Mouse (Mus musculus) liver, adult 2 months (tissue): Measurements from ENCODE around the gene Pdik1l. TPM values are rescaled to one million over a fixed set of nuclear protein-coding genes. Genes with fewer than 3 reads are reported as not detected.

Experiments
- DNase-seq: peaks from one replicate; pipeline ENCODE4 v3.0.0-alpha.2; 2011; ENCODE audit warnings: low read depth, low spot score; ENCODE audit errors: extremely low read depth
- H3K27ac ChIP-seq: fragments of 200-500 bp; replicated peaks from 2 replicates; pipeline ENCODE4 v1.5.1; 2012; ENCODE audit warnings: low read depth, mild to moderate bottlenecking, control low read depth, inconsistent platforms, low read length; ENCODE audit not compliant: insufficient read depth
- H3K27me3 ChIP-seq: fragments of 200-500 bp; 2 replicates; pipeline ENCODE4 v1.6.1; 2012; ENCODE audit warnings: mild to moderate bottlenecking, moderate library complexity, low read length, inconsistent platforms; ENCODE audit not compliant: control insufficient read depth, insufficient read depth
- H3K36me3 ChIP-seq: fragments of 200-500 bp; 2 replicates; pipeline ENCODE4 v1.6.1; 2012; ENCODE audit warnings: low read length, inconsistent platforms; ENCODE audit not compliant: control insufficient read depth, insufficient read depth
- H3K4me1 ChIP-seq: fragments of 200-500 bp; 2 replicates; pipeline ENCODE4 v1.6.1; 2011; ENCODE audit warnings: low read length; ENCODE audit not compliant: control insufficient read depth, insufficient read depth
- H3K4me3 ChIP-seq: fragments of 200-500 bp; 2 replicates; pipeline ENCODE4 v1.5.1; 2011; ENCODE audit warnings: low read depth, mild to moderate bottlenecking, control low read depth, low read length, moderate library complexity; ENCODE audit not compliant: insufficient read depth
- H3K79me2 ChIP-seq: fragments of 200-500 bp; 2 replicates; pipeline ENCODE4 v1.6.1; 2012; ENCODE audit warnings: inconsistent platforms, mild to moderate bottlenecking, low read length, moderate library complexity; ENCODE audit not compliant: control insufficient read depth, insufficient read depth
- H3K9ac ChIP-seq: fragments of 200-500 bp; 2 replicates; pipeline ENCODE4 v1.6.1; 2012; ENCODE audit warnings: low read depth, mild to moderate bottlenecking, control low read depth, inconsistent platforms, low read length
- CTCF ChIP-seq: fragments of 200-500 bp; IDR thresholded peaks from 2 replicates; pipeline ENCODE4 v1.5.1; 2011; ENCODE audit warnings: low read depth, low read length, control low read depth
- POLR2A ChIP-seq: fragments of 200-500 bp; IDR thresholded peaks from 2 replicates; pipeline ENCODE4 v1.6.1; 2011; ENCODE audit warnings: low read length, control low read depth; ENCODE audit not compliant: insufficient read depth; ENCODE audit errors: extremely low read depth
- WGBS: fragments of 180-500 bp; shearing (Covaris S2); methylation state at CpG from one replicate; pipeline ENCODE4 v1.1.7; 2018; 5-methylcytosine and 5-hydroxymethylcytosine counted together
- polyA plus RNA-seq: library from polyadenylated mRNA; depleted of rRNA; stranded (reverse); fragments of >200 nt; gene quantifications from 2 replicates; pipeline ENCODE4 v1.2.3, GENCODE M21; 2012
- total RNA-seq: library from RNA; depleted of rRNA; stranded (reverse); fragments of >200 nt; gene quantifications from 2 replicates; pipeline ENCODE4 v1.2.3, GENCODE M21; 2014

Pdik1l gene
- total and polyA plus RNA-seq, 2 experiments: 2.7 to 7.8 TPM

GRCm38 (mm10) chr4:134321524-134321923 lies 33.8 kb upstream of the Pdik1l start:
- H3K9ac ChIP-seq: no peak overlapping the region
- no peak overlapping the region for H3K27ac ChIP-seq
- no peaks in the 10 kb centered on the region for H3K36me3 ChIP-seq
- TF ChIP-seq POLR2A: no peak
- no peak for TF ChIP-seq CTCF
- no peaks in the 10 kb centered on the region for H3K79me2 ChIP-seq
- no peak for DNase-seq
- H3K4me1 ChIP-seq: no peaks in the 10 kb centered on the region
- H3K4me3 ChIP-seq: no peak overlapping the region
- 64% methylated on average over 3 of the region's 3 CpGs for WGBS
- H3K27me3 ChIP-seq: no peaks in the 10 kb centered on the region

GRCm38 (mm10) chr4:134319674-134320073 lies 32.0 kb upstream of the Pdik1l start:
- WGBS: 77% methylated on average over 5 of the region's 5 CpGs
- H3K36me3 ChIP-seq: no peaks in the 10 kb centered on the region
- no peaks in the 10 kb centered on the region for H3K27me3 ChIP-seq
- no peak for TF ChIP-seq CTCF
- TF ChIP-seq POLR2A: no peak
- no peak overlapping the region for H3K27ac ChIP-seq
- no peak overlapping the region for H3K4me3 ChIP-seq
- H3K9ac ChIP-seq: no peak overlapping the region
- no peaks in the 10 kb centered on the region for H3K4me1 ChIP-seq
- DNase-seq: no peak
- no peaks in the 10 kb centered on the region for H3K79me2 ChIP-seq

- Histone ChIP-seq H3K4me3 (no peak overlapping the region), H3K79me2 (no peaks in the 10 kb centered on the region), H3K36me3 (no peaks in the 10 kb centered on the region), H3K9ac (no peak overlapping the region), H3K27ac (no peak overlapping the region), H3K4me1 (no peaks in the 10 kb centered on the region), H3K27me3 (no peaks in the 10 kb centered on the region)
- no peak for DNase-seq
- WGBS: 84% methylated on average over 5 of the region's 5 CpGs
- TF ChIP-seq CTCF: no peak
- no peak for TF ChIP-seq POLR2A
These were observed 31.4 kb upstream of the Pdik1l start for GRCm38 (mm10) chr4:134319074-134319473.

- no peaks in the 10 kb centered on the region for H3K4me1 ChIP-seq
- WGBS: 42% methylated on average over 16 of the region's 16 CpGs
- TF ChIP-seq POLR2A (no peak), CTCF (no peak)
- H3K79me2 ChIP-seq: no peaks in the 10 kb centered on the region
- no peak overlapping the region for H3K4me3 ChIP-seq
- no peak overlapping the region for H3K27ac ChIP-seq
- no peak for DNase-seq
- H3K36me3 ChIP-seq: no peaks in the 10 kb centered on the region
- H3K9ac ChIP-seq: no peak overlapping the region
- H3K27me3 ChIP-seq: no peaks in the 10 kb centered on the region
These were observed 28.7 kb upstream of the Pdik1l start for GRCm38 (mm10) chr4:134316390-134316789.

GRCm38 (mm10) chr4:134315470-134315869 lies 27.8 kb upstream of the Pdik1l start:
- 73% methylated on average over 9 of the region's 9 CpGs for WGBS
- no peak overlapping the region for H3K4me3 ChIP-seq
- H3K36me3 ChIP-seq: no peaks in the 10 kb centered on the region
- H3K27me3 ChIP-seq: no peaks in the 10 kb centered on the region
- no peak overlapping the region for H3K27ac ChIP-seq
- H3K79me2 ChIP-seq: no peaks in the 10 kb centered on the region
- no peak for DNase-seq
- no peak for TF ChIP-seq POLR2A
- no peaks in the 10 kb centered on the region for H3K4me1 ChIP-seq
- no peak overlapping the region for H3K9ac ChIP-seq

GRCm38 (mm10) chr4:134314876-134315275 lies 27.2 kb upstream of the Pdik1l start, which contains the start of gene Trim63:
Gene Trim63 (plus strand): TSS chr4:134315120.
- WGBS: 62% methylated on average over 11 of the region's 11 CpGs
- Histone ChIP-seq H3K79me2 (no peaks in the 10 kb centered on the region), H3K4me3 (no peak within 1 kb of the TSS), H3K9ac (no peak within 1 kb of the TSS), H3K27ac (no peak within 1 kb of the TSS), H3K4me1 (peaks cover 1% of the 10 kb centered on the region; the same call in 1 of the 2 replicates), H3K27me3 (no peaks in the 10 kb centered on the region), H3K36me3 (no peaks in the 10 kb centered on the region)
- no peak for DNase-seq
- no peak for TF ChIP-seq CTCF
- TF ChIP-seq POLR2A: no peak
